Mouse (Mus musculus) activated CD4-positive, CD25-positive, alpha-beta regulatory T cell, adult 4 months (primary cell): Measurements from ENCODE around the gene 4930583I09Rik. TPM values are rescaled to one million over a fixed set of nuclear protein-coding genes. Genes with fewer than 3 reads are reported as not detected.
A peak's percentile ranks its signal among the peaks of the same experiment; 100 is the strongest.

Experiments used
- ATAC-seq: one replicate; pipeline ENCODE4 v1.8.0; 2017
- polyA plus RNA-seq, 2 experiments: library from polyadenylated mRNA; unstranded; fragments of 100-300 nt; shearing (Covaris generic); gene quantifications; one replicate each; pipeline ENCODE4 v1.2.1; 2017

4930583I09Rik gene
- polyA plus RNA-seq, 2 experiments from 2014 or later: not detected

- ATAC-seq: no peak
Measured at GRCm38 (mm10) chr17:64792623-64793022, 43.2 kb downstream of the 4930583I09Rik start.

- ATAC-seq: no peak
Measured at GRCm38 (mm10) chr17:64792076-64792475, 43.8 kb downstream of the 4930583I09Rik start.

GRCm38 (mm10) chr17:64789175-64789574, 46.7 kb downstream of the 4930583I09Rik start:
- ATAC-seq: no peak

GRCm38 (mm10) chr17:64788301-64788700, 47.6 kb downstream of the 4930583I09Rik start:
- ATAC-seq: no peak

- peak; percentile 57 for ATAC-seq
Measured at GRCm38 (mm10) chr17:64785961-64786360, 49.9 kb downstream of the 4930583I09Rik start.

Other genes starting within 250 kb of the 4930583I09Rik start
- 10 to 100 TPM; 11.8 to 13.5 TPM for gene Man2a1, start 235.3 kb downstream of the 4930583I09Rik start, polyA plus RNA-seq